Mouse (Mus musculus) midbrain, embryonic 11.5 days (tissue): ENCODE data around the gene Nmt2. TPM values are rescaled to one million over a fixed set of nuclear protein-coding genes. Genes with fewer than 3 reads are reported as not detected.

Experiments used
- ATAC-seq: fragments of 200-750 bp; cut with Nextera tagmentation; 2 replicates; pipeline ENCODE4 v1.8.0; 2017; ENCODE audit warnings: moderate TSS enrichment, moderate library complexity; ENCODE audit not compliant: low FRiP score
- DNase-seq: peaks from one replicate; pipeline ENCODE4 v3.0.0; 2015; ENCODE audit warnings: low spot score; ENCODE audit errors: missing footprints
- H3K27ac ChIP-seq: fragments of 300-500 bp; sonication (generic); 2 replicates; pipeline ENCODE4 v1.5.1; 2014; ENCODE audit warnings: low read depth, low read length
- H3K27me3 ChIP-seq: fragments of 300-500 bp; sonication (generic); 2 replicates; pipeline ENCODE4 v1.6.1; 2014; ENCODE audit warnings: mild to moderate bottlenecking, low read length, moderate library complexity, mixed read lengths; ENCODE audit not compliant: control insufficient read depth, insufficient read depth
- H3K36me3 ChIP-seq: fragments of 300-500 bp; sonication (generic); 2 replicates; pipeline ENCODE4 v1.6.1; 2014; ENCODE audit warnings: mild to moderate bottlenecking, low read length, moderate library complexity, mixed read lengths; ENCODE audit not compliant: control insufficient read depth, insufficient read depth
- H3K4me1 ChIP-seq: fragments of 300-500 bp; sonication (generic); 2 replicates; pipeline ENCODE4 v1.6.1; 2014; ENCODE audit warnings: low read length; ENCODE audit not compliant: control insufficient read depth, insufficient read depth
- H3K4me2 ChIP-seq: fragments of 300-500 bp; sonication (generic); 2 replicates; pipeline ENCODE4 v1.6.1; 2014; ENCODE audit warnings: mild to moderate bottlenecking, moderate library complexity
- H3K4me3 ChIP-seq: fragments of 300-500 bp; sonication (generic); 2 replicates; pipeline ENCODE4 v1.5.1; 2014; ENCODE audit warnings: low read depth, low read length
- H3K9ac ChIP-seq: fragments of 300-500 bp; sonication (generic); 2 replicates; pipeline ENCODE4 v1.6.1; 2014; ENCODE audit warnings: low read length
- H3K9me3 ChIP-seq: fragments of 300-500 bp; sonication (generic); 2 replicates; pipeline ENCODE4 v1.6.1; 2016; ENCODE audit warnings: low read length; ENCODE audit not compliant: control insufficient read depth
- WGBS: fragments of 180-500 bp; shearing (Covaris S2); extraction: QIAGEN DNeasy Blood & Tissue Kit; methylation state at CpG from one replicate; pipeline ENCODE4 v1.1.7; 2014; 5-methylcytosine and 5-hydroxymethylcytosine counted together
- polyA plus RNA-seq: library from polyadenylated mRNA; unstranded; fragments of >200 nt; fragmentation: Nextera tagmentation; extraction: Ambion mirVana; gene quantifications from 2 replicates; pipeline ENCODE4 v1.2.1, GENCODE M21; 2014

The Nmt2 gene
- polyA plus RNA-seq, 1 experiment from 2014 or later, result 69.8 TPM

GRCm38 (mm10) chr2:3365127-3365526 lies 81.1 kb downstream of the Nmt2 start:
- no peak overlapping the region for H3K27ac ChIP-seq
- WGBS, result 46% methylated on average over 4 of the region's 4 CpGs
- no peak for DNase-seq

More at GRCm38 (mm10) chr2:3365127-3365526, 81.1 kb downstream of the Nmt2 start:
- Histone ChIP-seq H3K4me1 (no peaks in the 10 kb centered on the region), H3K9ac (no peak overlapping the region), H3K9me3 (no peaks in the 10 kb centered on the region), H3K36me3 (no peaks in the 10 kb centered on the region), H3K4me2 (no peak overlapping the region), H3K27me3 (no peaks in the 10 kb centered on the region), H3K4me3 (no peak overlapping the region)
- ATAC-seq, result no peak

Other genes starting within 250 kb of the Nmt2 start
- 45.8 and 47.3 TPM in 2 replicates for gene Fam171a1, start 170.0 kb upstream of the Nmt2 start, polyA plus RNA-seq
- gene Rpp38, start 48.4 kb downstream of the Nmt2 start, polyA plus RNA-seq, result 24.9 and 25.6 TPM in 2 replicates
- 0.66 and 0.68 TPM in 2 replicates for gene Acbd7, start 52.0 kb downstream of the Nmt2 start, polyA plus RNA-seq
- not detected in 2 replicates for gene Olah, start 113.0 kb downstream of the Nmt2 start, polyA plus RNA-seq
- 0.61 TPM in 1 of 2 replicates, not detected in the other for gene Meig1, start 138.4 kb downstream of the Nmt2 start, polyA plus RNA-seq
- gene Dclre1c, start 139.9 kb downstream of the Nmt2 start, polyA plus RNA-seq, result 8.1 TPM in 2 replicates
- gene Suv39h2, start 190.8 kb downstream of the Nmt2 start, polyA plus RNA-seq, result 47.4 and 52.2 TPM in 2 replicates
- 8.7 and 9.4 TPM in 2 replicates for gene Gm45902, start 228.6 kb downstream of the Nmt2 start, polyA plus RNA-seq
- gene Hspa14, start 228.6 kb downstream of the Nmt2 start, polyA plus RNA-seq, result 122 TPM in 2 replicates
- gene Cdnf, start 228.8 kb downstream of the Nmt2 start, polyA plus RNA-seq, result 0.37 TPM in 1 of 2 replicates, not detected in the other